Mouse (Mus musculus): ENCODE results near the gene Lce3a. TPM values are rescaled to one million over a fixed set of nuclear protein-coding genes. Genes with fewer than 3 reads are reported as not detected.

The Lce3a gene
- polyA plus RNA-seq, 1 experiment from 2014 or later, result not detected

Other genes with a start within 250 kb of the Lce3a start
- not detected in 2 replicates for gene Lce1c, start 247.0 kb downstream of the Lce3a start, polyA plus RNA-seq (2016; fragmentation: Nextera tagmentation; extraction: Ambion mirVana)
- gene Lce1d, start 239.0 kb downstream of the Lce3a start, polyA plus RNA-seq (2016; fragmentation: Nextera tagmentation; extraction: Ambion mirVana), result not detected in 2 replicates
- not detected in 2 replicates for gene Lce1e, start 217.2 kb downstream of the Lce3a start, polyA plus RNA-seq (2016; fragmentation: Nextera tagmentation; extraction: Ambion mirVana)
- not detected in 2 replicates for gene Lce1f, start 205.9 kb downstream of the Lce3a start, polyA plus RNA-seq (2016; fragmentation: Nextera tagmentation; extraction: Ambion mirVana)
- not detected in 2 replicates for gene Gm38119, start 187.1 kb downstream of the Lce3a start, polyA plus RNA-seq (2016; fragmentation: Nextera tagmentation; extraction: Ambion mirVana)
- gene Lce1g, start 173.9 kb downstream of the Lce3a start, polyA plus RNA-seq (2016; fragmentation: Nextera tagmentation; extraction: Ambion mirVana), result not detected in 2 replicates
- not detected in 2 replicates for gene Lce1h, start 161.2 kb downstream of the Lce3a start, polyA plus RNA-seq (2016; fragmentation: Nextera tagmentation; extraction: Ambion mirVana)
- not detected in 2 replicates for gene Lce1i, start 147.3 kb downstream of the Lce3a start, polyA plus RNA-seq (2016; fragmentation: Nextera tagmentation; extraction: Ambion mirVana)
- not detected in 2 replicates for gene Lce1j, start 135.7 kb downstream of the Lce3a start, polyA plus RNA-seq (2016; fragmentation: Nextera tagmentation; extraction: Ambion mirVana)
- not detected in 2 replicates for gene Lce1k, start 118.3 kb downstream of the Lce3a start, polyA plus RNA-seq (2016; fragmentation: Nextera tagmentation; extraction: Ambion mirVana)
- not detected in 2 replicates for gene Kprp, start 99.0 kb downstream of the Lce3a start, polyA plus RNA-seq (2016; fragmentation: Nextera tagmentation; extraction: Ambion mirVana)
- gene Lce1l, start 74.9 kb downstream of the Lce3a start, polyA plus RNA-seq (2016; fragmentation: Nextera tagmentation; extraction: Ambion mirVana), result not detected in 2 replicates
- gene 2310050C09Rik, start 56.0 kb downstream of the Lce3a start, polyA plus RNA-seq (2016; fragmentation: Nextera tagmentation; extraction: Ambion mirVana), result not detected in 2 replicates
- not detected in 2 replicates for gene Lce3b, start 6.7 kb upstream of the Lce3a start, polyA plus RNA-seq (2016; fragmentation: Nextera tagmentation; extraction: Ambion mirVana)
- gene Lce3c, start 18.3 kb upstream of the Lce3a start, polyA plus RNA-seq (2016; fragmentation: Nextera tagmentation; extraction: Ambion mirVana), result not detected in 2 replicates
- not detected in 2 replicates for gene Lce3d, start 31.2 kb upstream of the Lce3a start, polyA plus RNA-seq (2016; fragmentation: Nextera tagmentation; extraction: Ambion mirVana)
- not detected in 2 replicates for gene Lce3e, start 40.8 kb upstream of the Lce3a start, polyA plus RNA-seq (2016; fragmentation: Nextera tagmentation; extraction: Ambion mirVana)
- gene Lce3f, start 66.0 kb upstream of the Lce3a start, polyA plus RNA-seq (2016; fragmentation: Nextera tagmentation; extraction: Ambion mirVana), result not detected in 2 replicates
- gene Crct1, start 89.5 kb upstream of the Lce3a start, polyA plus RNA-seq (2016; fragmentation: Nextera tagmentation; extraction: Ambion mirVana), result not detected in 2 replicates
- gene Lce1m, start 92.8 kb upstream of the Lce3a start, polyA plus RNA-seq (2016; fragmentation: Nextera tagmentation; extraction: Ambion mirVana), result not detected in 2 replicates
- not detected in 2 replicates for gene Gm4858, start 142.6 kb upstream of the Lce3a start, polyA plus RNA-seq (2016; fragmentation: Nextera tagmentation; extraction: Ambion mirVana)
- gene Crnn, start 218.6 kb upstream of the Lce3a start, polyA plus RNA-seq (2016; fragmentation: Nextera tagmentation; extraction: Ambion mirVana), result not detected in 2 replicates

Measured in heart, embryonic 10.5 days (tissue).